10 mouse cellular contexts compared by ENCODE assay signal in genomic region chr10:115171351-115171818, GRCm38 (mm10). TPM values are rescaled to one million over a fixed set of nuclear protein-coding genes. Genes with fewer than 3 reads are reported as not detected.
A peak's percentile ranks its signal among the peaks of the same experiment; 100 is the strongest.
DNase-seq lines count a peak whose midpoint lies in the region; ATAC-seq and TF ChIP-seq lines count a peak whose summit lies in the region.
"Had no signal": no experiment of that assay in that cellular context is flagged by ENCODE, and none has a peak within 500 bp of the region (broad histone marks: within the 10 kb centered on the region; RNA-seq: fewer than 3 reads in every experiment).

No protein-coding gene starts in this region.

- peaks cover 13% of the 10 kb centered on the region; the same call in 1 of the 2 replicates for H3K4me1 ChIP-seq in limb, embryonic 13.5 days
- H3K4me1 ChIP-seq in limb, embryonic 10.5 days: 0 out of 2 replicates have a peak, but pooled peaks cover 9% of the 10 kb centered on the region
- H3K4me1 ChIP-seq in forebrain, embryonic 16.5 days (replicated peaks; ENCODE audit: control insufficient read depth, insufficient read depth, low read length): peaks cover 40% of the 10 kb centered on the region
- H3K4me1 ChIP-seq in limb, embryonic 14.5 days (ENCODE audit: control insufficient read depth, insufficient read depth, low read length): 0 out of 2 replicates have a peak, but pooled peaks cover 2% of the 10 kb centered on the region
- H3K4me1 ChIP-seq: liver, embryonic 13.5 days had no signal

- no peak overlapping the region for H3K27ac ChIP-seq in limb, embryonic 13.5 days
- H3K27ac ChIP-seq in limb, embryonic 10.5 days: no peak overlapping the region
- peak overlapping the region; percentile 17; the same call in 1 of the 2 replicates for H3K27ac ChIP-seq in forebrain, embryonic 16.5 days (ENCODE audit: low read length)
- no peak overlapping the region for H3K27ac ChIP-seq in limb, embryonic 14.5 days (replicated peaks; ENCODE audit: low read depth, low read length)
- H3K27ac ChIP-seq: liver, embryonic 13.5 days had no signal

- H3K9me3 ChIP-seq in limb, embryonic 13.5 days: no peaks in the 10 kb centered on the region
- no peaks in the 10 kb centered on the region for H3K9me3 ChIP-seq in limb, embryonic 10.5 days (replicated peaks)
- no peaks in the 10 kb centered on the region for H3K9me3 ChIP-seq in forebrain, embryonic 16.5 days (ENCODE audit: control insufficient read depth, low read length)
- H3K9me3 ChIP-seq in limb, embryonic 14.5 days (ENCODE audit: control insufficient read depth, low read length): no peaks in the 10 kb centered on the region
- H3K9me3 ChIP-seq: liver, embryonic 13.5 days had no signal

- 53% methylated on average over 8 of the region's 8 CpGs for WGBS in limb, embryonic 13.5 days
- WGBS in limb, embryonic 10.5 days: 68% methylated on average over 8 of the region's 8 CpGs
- WGBS in forebrain, embryonic 16.5 days: 25% methylated on average over 8 of the region's 8 CpGs
- WGBS in limb, embryonic 14.5 days: 48% methylated on average over 8 of the region's 8 CpGs

- no peak overlapping the region for H3K9ac ChIP-seq in limb, embryonic 13.5 days
- H3K9ac ChIP-seq in forebrain, embryonic 16.5 days (replicated peaks; ENCODE audit: low read depth, low read length): no peak overlapping the region
- no peak overlapping the region for H3K9ac ChIP-seq in limb, embryonic 14.5 days (ENCODE audit: low read depth, low read length, severe bottlenecking)
- H3K9ac ChIP-seq: liver, embryonic 13.5 days had no signal

- no peak overlapping the region for H3K4me3 ChIP-seq in limb, embryonic 13.5 days
- no peak overlapping the region for H3K4me3 ChIP-seq in limb, embryonic 10.5 days
- no peak overlapping the region for H3K4me3 ChIP-seq in forebrain, embryonic 16.5 days (replicated peaks; ENCODE audit: low read length)
- H3K4me3 ChIP-seq in limb, embryonic 14.5 days (replicated peaks; ENCODE audit: low read length): no peak overlapping the region
- H3K4me3 ChIP-seq: liver, embryonic 13.5 days had no signal

- TF ChIP-seq POLR2A in limb, embryonic 14.5 days (IDR thresholded peaks at IDR 0.05; ENCODE audit: borderline replicate concordance, extremely low read depth, insufficient read depth, insufficient read length): no peak

- no peak for DNase-seq in limb, embryonic 10.5 days (ENCODE audit: low spot score)
- DNase-seq in limb, embryonic 14.5 days (ENCODE audit: low spot score): peak; percentile 38
- DNase-seq in retina, postnatal 1 day: peak; percentile 90
- DNase-seq in ovary, adult 18-20 months (ENCODE audit: low spot score): no peak
- DNase-seq in adrenal gland, adult 8-10 months: no peak
- DNase-seq: liver, embryonic 13.5 days had no signal

- peak; percentile 33; the same call in 1 of the 2 replicates for ATAC-seq in limb, embryonic 13.5 days (ENCODE audit: low FRiP score, low read depth)
- ATAC-seq in forebrain, embryonic 16.5 days: peak; percentile 93
- ATAC-seq in limb, embryonic 14.5 days (ENCODE audit: low FRiP score, low read depth): peak; percentile 55

- no peaks in the 10 kb centered on the region for H3K36me3 ChIP-seq in limb, embryonic 13.5 days
- H3K36me3 ChIP-seq in limb, embryonic 10.5 days: no peaks in the 10 kb centered on the region
- H3K36me3 ChIP-seq in forebrain, embryonic 16.5 days (ENCODE audit: control insufficient read depth, insufficient read depth): no peaks in the 10 kb centered on the region
- H3K36me3 ChIP-seq in limb, embryonic 14.5 days (ENCODE audit: control insufficient read depth, insufficient read depth, low read length): no peaks in the 10 kb centered on the region
- H3K36me3 ChIP-seq: liver, embryonic 13.5 days had no signal

- no peaks in the 10 kb centered on the region for H3K27me3 ChIP-seq in limb, embryonic 13.5 days
- H3K27me3 ChIP-seq in limb, embryonic 10.5 days (ENCODE audit: low read depth, poor library complexity, severe bottlenecking): no peaks in the 10 kb centered on the region
- no peaks in the 10 kb centered on the region for H3K27me3 ChIP-seq in forebrain, embryonic 16.5 days (replicated peaks; ENCODE audit: control insufficient read depth, insufficient read depth, low read length)
- H3K27me3 ChIP-seq in limb, embryonic 14.5 days (ENCODE audit: control insufficient read depth, insufficient read depth, low read length): no peaks in the 10 kb centered on the region
- H3K27me3 ChIP-seq: liver, embryonic 13.5 days had no signal

- H3K4me2 ChIP-seq in limb, embryonic 13.5 days (replicated peaks): no peak overlapping the region
- no peak overlapping the region for H3K4me2 ChIP-seq in forebrain, embryonic 16.5 days (ENCODE audit: low read length)
- H3K4me2 ChIP-seq in limb, embryonic 14.5 days (replicated peaks; ENCODE audit: low read depth, low read length, severe bottlenecking): no peak overlapping the region
- H3K4me2 ChIP-seq: liver, embryonic 13.5 days had no signal

RNA-seq across cellular contexts. Expression of gene Tph2, which starts 13.4 kb away (rescaled TPM):
- polyA plus RNA-seq in limb, embryonic 13.5 days (2015; fragmentation: Nextera tagmentation; extraction: Ambion mirVana): 0.06 TPM in 1 of 2 replicates, not detected in the other
- 0.18 TPM in 1 of 2 replicates, not detected in the other for polyA plus RNA-seq in limb, embryonic 10.5 days (2016; fragmentation: Nextera tagmentation; extraction: Ambion mirVana)
- 0.24 and 0.25 TPM in 2 replicates for polyA plus RNA-seq in forebrain, embryonic 16.5 days (2015; fragmentation: Nextera tagmentation; extraction: Ambion mirVana)
- polyA plus RNA-seq in limb, embryonic 14.5 days (2012; rRNA removed): 0.03 TPM in 2 replicates
- 0.12 TPM in 1 of 2 replicates, not detected in the other for polyA plus RNA-seq in limb, embryonic 14.5 days (2014; fragmentation: Nextera tagmentation; extraction: Ambion mirVana)
- 1 to 10 TPM in 1 of 4 experiments, under 1 TPM in 1, not detected in 2; 0.77 to 1.7 TPM for total RNA-seq in adrenal gland, adult 8-10 months (2022)
- total RNA-seq: heart, adult 8-10 months had no signal
- polyA plus RNA-seq: liver, embryonic 13.5 days; stomach, embryonic 14.5 days had no signal

Comparison
In these comparisons a context has a peak if more than half of its experiments do, and no peak if none do; other contexts are left out.
1. DNase-seq: peak in limb, embryonic 14.5 days (single experiment) and retina, postnatal 1 day (single experiment); none in limb, embryonic 10.5 days (single experiment), ovary, adult 18-20 months (single experiment) and adrenal gland, adult 8-10 months (single experiment).
2. ATAC-seq: peak in every context shown above with its lines; median percentile 93 in forebrain, embryonic 16.5 days; 55 in limb, embryonic 14.5 days; 33 in limb, embryonic 13.5 days.